Mouse (Mus musculus): ENCODE results near the gene Gja3. TPM values are rescaled to one million over a fixed set of nuclear protein-coding genes. Genes with fewer than 3 reads are reported as not detected.
"Not testable (repeated sequence)": the region's sequence is repeated elsewhere in the genome, so short reads cannot be mapped to it uniquely, and the experiment has no call there.

Gene Gja3
- polyA plus RNA-seq, 1 experiment = 0.04 TPM

DNA sequence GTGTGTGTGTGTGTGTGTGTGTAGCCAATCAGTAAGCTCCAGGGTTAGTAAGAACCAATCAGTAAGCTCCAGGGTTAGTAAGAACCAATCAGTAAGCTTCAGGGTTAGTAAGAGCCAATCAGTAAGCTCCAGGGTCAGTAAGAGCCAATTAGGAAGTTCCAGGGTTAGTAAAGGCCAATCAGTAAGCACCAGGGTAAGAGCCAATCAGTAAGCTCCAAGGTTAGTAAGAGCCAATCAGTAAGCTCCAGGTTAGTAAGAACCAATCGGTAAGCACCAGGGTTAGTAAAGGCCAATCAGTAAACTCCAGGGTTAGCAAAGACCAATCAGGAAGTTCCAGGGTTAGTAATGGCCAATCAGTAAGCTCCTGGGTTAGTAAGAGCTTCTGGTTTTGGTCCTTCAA lies 25.0 kb upstream of the Gja3 start:
- Histone ChIP-seq H3K36me3 (ENCODE audit: control insufficient read depth, insufficient read depth, low read length) (no peaks in the 10 kb centered on the region), H3K27me3 (ENCODE audit: control insufficient read depth, insufficient read depth, low read length) (no peaks in the 10 kb centered on the region), H3K4me3 (ENCODE audit: low read depth, low read length) (no peak overlapping the region), H3K27ac (ENCODE audit: insufficient read depth, low read depth, low read length) (no peak overlapping the region), H3K4me1 (ENCODE audit: control insufficient read depth, insufficient read depth, insufficient read length, low read length) (peaks cover 13% of the 10 kb centered on the region)
- TF ChIP-seq CTCF (IDR thresholded peaks at IDR 0.05; ENCODE audit: extremely low read depth, insufficient read length, insufficient replicate concordance, low read depth, low read length) (no peak), POLR2A (IDR thresholded peaks at IDR 0.05; ENCODE audit: low read depth, low read length) (no peak)
- WGBS = 96% methylated on average over 1 of the region's 1 CpGs

DNA sequence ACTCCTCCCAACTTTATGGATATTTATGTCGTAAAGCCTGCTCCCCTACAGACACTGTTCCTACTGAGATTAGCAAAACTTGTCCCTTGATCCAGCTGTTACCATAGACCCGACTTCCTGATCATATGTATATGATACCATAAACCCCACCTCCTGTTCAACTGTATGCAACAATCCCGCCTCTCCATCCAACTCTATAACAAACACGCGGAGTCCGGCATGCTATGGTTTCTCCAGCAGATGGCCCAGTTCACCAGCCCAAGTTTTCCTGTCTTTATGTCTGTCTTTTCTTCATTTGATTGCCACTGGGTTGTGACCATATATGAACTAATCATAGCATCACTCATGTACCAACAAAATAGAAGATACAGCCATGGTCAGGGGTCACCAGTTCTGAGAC lies 17.6 kb upstream of the Gja3 start:
- no peaks in the 10 kb centered on the region for H3K36me3 ChIP-seq (ENCODE audit: control insufficient read depth, insufficient read depth, low read length)
- no peaks in the 10 kb centered on the region for H3K27me3 ChIP-seq (ENCODE audit: control insufficient read depth, insufficient read depth, low read length)
- 22% methylated on average over 6 of the region's 6 CpGs for WGBS
- no peak overlapping the region for H3K27ac ChIP-seq (ENCODE audit: insufficient read depth, low read depth, low read length)
- no peak for TF ChIP-seq POLR2A (IDR thresholded peaks at IDR 0.05; ENCODE audit: low read depth, low read length)
- peak; percentile 56; the same call in 1 of the 2 replicates for TF ChIP-seq CTCF (IDR thresholded peaks at IDR 0.05; ENCODE audit: extremely low read depth, insufficient read length, insufficient replicate concordance, low read depth, low read length)
- H3K4me3 ChIP-seq (ENCODE audit: low read depth, low read length) = no peak overlapping the region
- H3K4me1 ChIP-seq (ENCODE audit: control insufficient read depth, insufficient read depth, insufficient read length, low read length) = peaks cover 5% of the 10 kb centered on the region; the same call in 1 of the 2 replicates

DNA sequence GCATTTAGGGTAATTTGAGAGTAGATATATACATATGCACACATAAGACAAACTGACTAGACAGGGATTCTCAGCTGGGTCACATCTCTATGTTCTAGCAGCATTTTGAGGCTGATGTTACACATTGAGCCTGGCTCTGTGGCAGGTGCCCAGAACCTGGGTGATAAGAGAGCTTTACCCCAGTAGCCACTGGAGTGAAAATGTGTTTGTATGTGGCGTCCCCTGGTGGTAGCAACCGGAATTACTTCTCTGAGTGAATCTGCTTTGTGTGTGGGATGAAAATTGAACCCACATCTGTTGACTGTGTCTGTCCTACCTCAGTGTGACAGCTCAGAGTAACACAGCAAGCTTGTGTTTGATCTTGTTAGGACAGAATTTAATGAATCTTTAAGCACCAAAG lies 12.0 kb upstream of the Gja3 start:
- H3K4me3 ChIP-seq (ENCODE audit: low read depth, low read length); H3K4me1 ChIP-seq (ENCODE audit: control insufficient read depth, insufficient read depth, insufficient read length, low read length); H3K36me3 ChIP-seq (ENCODE audit: control insufficient read depth, insufficient read depth, low read length); H3K27me3 ChIP-seq (ENCODE audit: control insufficient read depth, insufficient read depth, low read length); H3K27ac ChIP-seq (ENCODE audit: insufficient read depth, low read depth, low read length): not testable (repeated sequence)
- 5% methylated on average over 2 of the region's 2 CpGs for WGBS
- peak; percentile 61; the same call in 1 of the 2 replicates for TF ChIP-seq CTCF (IDR thresholded peaks at IDR 0.05; ENCODE audit: extremely low read depth, insufficient read length, insufficient replicate concordance, low read depth, low read length)

DNA sequence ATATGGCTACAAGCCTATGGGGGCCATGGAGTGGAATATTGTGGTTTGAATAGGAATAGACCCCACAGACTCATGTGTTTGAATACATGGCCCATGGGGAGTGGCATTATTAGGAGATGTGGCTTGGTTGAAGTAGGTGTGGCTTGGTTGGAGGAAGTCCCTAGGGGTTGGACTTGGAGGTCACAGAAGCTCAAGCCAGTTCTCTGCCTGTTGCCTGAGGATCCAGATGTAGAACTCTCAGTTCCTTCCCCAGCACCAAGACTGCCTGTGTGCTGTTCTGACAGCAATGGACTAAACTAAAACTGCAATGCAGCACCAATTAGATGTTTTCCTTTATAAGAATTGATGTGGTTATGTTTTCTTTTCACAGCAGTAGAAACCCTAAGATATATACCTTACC lies 8.2 kb upstream of the Gja3 start:
- Histone ChIP-seq H3K4me1 (ENCODE audit: control insufficient read depth, insufficient read depth, insufficient read length, low read length) (peaks cover 5% of the 10 kb centered on the region; the same call in 1 of the 2 replicates), H3K36me3 (ENCODE audit: control insufficient read depth, insufficient read depth, low read length) (no peaks in the 10 kb centered on the region), H3K4me3 (ENCODE audit: low read depth, low read length) (no peak overlapping the region)

DNA sequence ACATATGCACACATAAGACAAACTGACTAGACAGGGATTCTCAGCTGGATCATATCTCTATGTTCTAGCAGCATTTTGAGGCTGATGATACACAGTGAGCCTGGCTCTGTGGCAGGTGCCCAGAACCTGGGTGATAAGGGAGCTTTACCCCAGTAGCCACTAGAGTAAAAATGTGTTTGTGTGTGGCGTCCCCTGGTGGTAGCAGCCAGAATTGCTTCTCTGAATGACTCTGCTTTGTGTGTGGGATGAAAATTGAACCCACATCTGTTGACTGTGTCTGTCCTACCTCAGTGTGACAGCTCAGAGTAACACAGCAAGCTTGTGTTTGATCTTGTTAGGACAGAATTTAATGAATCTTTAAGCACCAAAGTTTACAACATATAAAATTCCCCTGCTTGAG lies 2.2 kb upstream of the Gja3 start:
- not testable (repeated sequence) for H3K4me1 ChIP-seq (ENCODE audit: control insufficient read depth, insufficient read depth, insufficient read length, low read length); H3K4me3 ChIP-seq (ENCODE audit: low read depth, low read length); H3K27ac ChIP-seq (ENCODE audit: insufficient read depth, low read depth, low read length); H3K36me3 ChIP-seq (ENCODE audit: control insufficient read depth, insufficient read depth, low read length)
- peaks cover 28% of the 10 kb centered on the region for H3K27me3 ChIP-seq (ENCODE audit: control insufficient read depth, insufficient read depth, low read length)
- 0% methylated on average over 1 of the region's 1 CpGs for WGBS
- TF ChIP-seq CTCF (IDR thresholded peaks at IDR 0.05; ENCODE audit: extremely low read depth, insufficient read length, insufficient replicate concordance, low read depth, low read length) = peak; percentile 57; the same call in 1 of the 2 replicates

More for the DNA sequence above, 8.2 kb upstream of the Gja3 start:
- Histone ChIP-seq H3K27me3 (ENCODE audit: control insufficient read depth, insufficient read depth, low read length) (no peaks in the 10 kb centered on the region), H3K27ac (ENCODE audit: insufficient read depth, low read depth, low read length) (no peak overlapping the region)
- TF ChIP-seq POLR2A (IDR thresholded peaks at IDR 0.05; ENCODE audit: low read depth, low read length) (no peak), CTCF (IDR thresholded peaks at IDR 0.05; ENCODE audit: extremely low read depth, insufficient read length, insufficient replicate concordance, low read depth, low read length) (no peak)

DNA sequence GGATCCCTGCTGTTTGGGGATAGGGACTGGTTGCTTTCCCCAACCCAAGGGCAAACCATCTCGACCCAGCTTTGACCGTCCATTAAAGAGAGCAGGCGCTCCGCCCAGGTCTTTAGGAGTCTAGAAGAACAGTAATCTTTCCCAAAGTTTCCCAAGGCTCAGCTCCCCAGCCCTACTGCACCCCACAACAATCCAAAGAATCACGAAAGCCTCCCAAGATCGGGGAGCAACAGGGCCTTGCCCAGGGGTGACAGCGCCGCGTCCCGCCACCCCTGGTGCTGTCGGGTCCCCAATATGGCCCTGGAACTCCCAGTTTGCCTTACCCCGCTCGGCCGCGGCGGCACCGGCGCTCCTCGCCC lies 717 bp downstream of the Gja3 start:
- WGBS = 5% methylated on average over 19 of the region's 19 CpGs
- Histone ChIP-seq H3K4me3 (ENCODE audit: low read depth, low read length) (peak overlapping the region; percentile 50), H3K27me3 (ENCODE audit: control insufficient read depth, insufficient read depth, low read length) (peaks cover 30% of the 10 kb centered on the region), H3K4me1 (ENCODE audit: control insufficient read depth, insufficient read depth, insufficient read length, low read length) (no peaks in the 10 kb centered on the region), H3K36me3 (ENCODE audit: control insufficient read depth, insufficient read depth, low read length) (no peaks in the 10 kb centered on the region), H3K27ac (ENCODE audit: insufficient read depth, low read depth, low read length) (no peak overlapping the region)
- TF ChIP-seq CTCF (IDR thresholded peaks at IDR 0.05; ENCODE audit: extremely low read depth, insufficient read length, insufficient replicate concordance, low read depth, low read length) (no peak), POLR2A (IDR thresholded peaks at IDR 0.05; ENCODE audit: low read depth, low read length) (no peak)

DNA sequence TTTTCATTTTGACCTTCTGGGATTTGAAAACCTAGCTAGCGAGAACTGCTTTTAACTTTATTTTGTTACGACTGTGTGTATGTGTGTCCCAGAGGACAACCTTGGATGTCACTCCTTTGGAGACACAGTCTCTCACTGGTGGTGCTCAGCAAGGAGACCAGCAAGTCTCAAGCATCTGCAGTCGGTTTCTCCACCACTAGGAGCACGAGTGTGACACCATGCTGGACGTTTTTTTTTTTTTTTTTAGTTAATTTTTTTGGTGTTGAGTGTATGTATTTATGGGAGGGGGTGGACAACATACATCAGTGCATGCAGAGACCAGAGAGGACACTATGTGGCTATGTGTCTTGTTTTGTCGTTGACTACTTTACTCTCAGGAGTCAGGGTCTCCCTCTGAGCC lies 5.2 kb downstream of the Gja3 start:
- no peak for TF ChIP-seq CTCF (IDR thresholded peaks at IDR 0.05; ENCODE audit: extremely low read depth, insufficient read length, insufficient replicate concordance, low read depth, low read length)
- H3K4me3 ChIP-seq (ENCODE audit: low read depth, low read length) = no peak overlapping the region
- H3K36me3 ChIP-seq (ENCODE audit: control insufficient read depth, insufficient read depth, low read length) = no peaks in the 10 kb centered on the region
- peaks cover 23% of the 10 kb centered on the region for H3K27me3 ChIP-seq (ENCODE audit: control insufficient read depth, insufficient read depth, low read length)
- no peak overlapping the region for H3K27ac ChIP-seq (ENCODE audit: insufficient read depth, low read depth, low read length)
- no peaks in the 10 kb centered on the region for H3K4me1 ChIP-seq (ENCODE audit: control insufficient read depth, insufficient read depth, insufficient read length, low read length)
- WGBS = 63% methylated on average over 6 of the region's 6 CpGs

DNA sequence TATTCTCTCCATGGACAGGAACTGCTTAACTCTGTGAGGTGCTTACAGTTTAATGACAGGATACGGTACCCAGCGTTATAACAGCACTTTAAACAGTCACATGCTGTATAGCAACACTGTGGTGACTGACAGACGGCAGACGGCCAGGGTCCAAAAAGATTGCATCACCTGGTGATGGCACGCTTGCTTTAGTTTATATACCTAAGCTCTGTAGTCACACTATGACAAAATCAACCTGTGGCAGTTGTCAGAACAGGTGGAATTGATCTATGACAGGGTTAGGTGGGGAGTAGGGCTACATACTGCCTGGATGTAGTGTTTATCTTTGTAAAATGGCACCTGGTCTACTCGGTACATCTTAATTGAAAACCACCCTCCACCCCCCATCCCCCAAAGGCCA lies 14.0 kb downstream of the Gja3 start:
- 47% methylated on average over 6 of the region's 6 CpGs for WGBS
- Histone ChIP-seq H3K4me1 (ENCODE audit: control insufficient read depth, insufficient read depth, insufficient read length, low read length) (no peaks in the 10 kb centered on the region), H3K36me3 (ENCODE audit: control insufficient read depth, insufficient read depth, low read length) (no peaks in the 10 kb centered on the region), H3K27me3 (ENCODE audit: control insufficient read depth, insufficient read depth, low read length) (no peaks in the 10 kb centered on the region), H3K4me3 (ENCODE audit: low read depth, low read length) (no peak overlapping the region), H3K27ac (ENCODE audit: insufficient read depth, low read depth, low read length) (no peak overlapping the region)
- TF ChIP-seq POLR2A (IDR thresholded peaks at IDR 0.05; ENCODE audit: low read depth, low read length) (no peak), CTCF (IDR thresholded peaks at IDR 0.05; ENCODE audit: extremely low read depth, insufficient read length, insufficient replicate concordance, low read depth, low read length) (no peak)

Data from small intestine, adult 2 months (tissue).